Mouse (Mus musculus): ENCODE data around the gene Asb11. TPM values are rescaled to one million over a fixed set of nuclear protein-coding genes. Genes with fewer than 3 reads are reported as not detected.

The Asb11 gene
- polyA plus RNA-seq (2014; fragmentation: Nextera tagmentation; extraction: Ambion mirVana) = 1.3 and 2.2 TPM in 2 replicates

DNA sequence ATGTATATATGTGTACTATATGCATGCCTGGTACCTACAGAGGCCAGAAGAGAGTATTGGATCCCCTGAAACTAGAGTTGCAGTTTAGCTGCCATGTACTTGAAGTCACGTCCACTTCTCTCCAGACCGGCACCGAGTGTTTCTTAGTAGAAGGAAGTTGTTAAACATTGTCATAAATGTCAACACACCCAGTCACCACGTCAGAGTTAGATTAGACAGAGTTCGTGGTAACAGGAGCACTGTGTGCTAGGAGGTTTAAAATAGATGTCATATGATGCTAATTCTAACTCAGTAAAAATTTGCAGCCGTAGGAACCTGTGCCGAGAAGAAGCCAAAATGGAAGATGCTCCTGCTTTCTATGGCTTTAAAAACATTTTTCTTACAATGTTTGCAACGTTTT lies at the start of gene Asb11:
Gene Asb11, plus strand, starts transcription at position 286 of the 400 bp plus-strand sequence.
- Histone ChIP-seq H3K27me3 (ENCODE audit: control insufficient read depth, insufficient read depth, low read length) (no peaks in the 10 kb centered on the region), H3K4me2 (no peak within 1 kb of the TSS), H3K9me3 (replicated peaks; ENCODE audit: control insufficient read depth, low read length) (no peaks in the 10 kb centered on the region), H3K4me1 (ENCODE audit: control insufficient read depth, insufficient read depth, low read length) (no peaks in the 10 kb centered on the region), H3K36me3 (ENCODE audit: control insufficient read depth, insufficient read depth, low read length) (no peaks in the 10 kb centered on the region), H3K4me3 (ENCODE audit: low read depth, low read length) (no peak within 1 kb of the TSS), H3K27ac (ENCODE audit: low read depth, low read length) (no peak within 1 kb of the TSS), H3K9ac (ENCODE audit: low read depth, low read length) (no peak within 1 kb of the TSS)
- no peak for ATAC-seq (replicated peaks; ENCODE audit: insufficient number of reproducible peaks, low FRiP score, low TSS enrichment)
- WGBS (ENCODE audit: insufficient replicate concordance) = 61% methylated on average over 8 of the region's 8 CpGs

DNA sequence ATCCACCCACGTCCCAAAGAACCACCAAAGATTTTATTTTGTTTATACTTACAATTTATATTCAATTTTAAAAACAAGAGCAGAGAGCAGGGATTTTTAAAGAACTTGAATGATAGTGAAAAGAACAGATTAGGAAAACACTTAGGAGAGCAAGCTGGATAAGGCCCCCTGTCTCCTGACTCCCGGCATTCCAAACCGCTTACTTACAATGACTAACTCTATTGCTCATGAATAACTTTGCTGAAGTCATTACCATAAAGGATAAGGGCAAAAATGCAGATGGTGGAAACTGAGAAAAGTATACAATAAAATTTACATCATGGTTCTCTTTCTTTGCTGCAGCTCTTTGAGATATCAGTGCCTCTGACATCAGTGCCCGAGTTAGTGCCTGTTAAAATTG lies 42.7 kb upstream of the Asb11 start:
- H3K27ac ChIP-seq (ENCODE audit: low read depth, low read length) = no peak overlapping the region
- H3K9me3 ChIP-seq (replicated peaks; ENCODE audit: control insufficient read depth, low read length) = no peaks in the 10 kb centered on the region
- H3K4me3 ChIP-seq (ENCODE audit: low read depth, low read length) = no peak overlapping the region
- no peaks in the 10 kb centered on the region for H3K36me3 ChIP-seq (ENCODE audit: control insufficient read depth, insufficient read depth, low read length)
- no peak for ATAC-seq (replicated peaks; ENCODE audit: insufficient number of reproducible peaks, low FRiP score, low TSS enrichment)
- H3K4me1 ChIP-seq (ENCODE audit: control insufficient read depth, insufficient read depth, low read length) = no peaks in the 10 kb centered on the region
- H3K27me3 ChIP-seq (ENCODE audit: control insufficient read depth, insufficient read depth, low read length) = no peaks in the 10 kb centered on the region
- WGBS (ENCODE audit: insufficient replicate concordance) = 62% methylated on average over 4 of the region's 4 CpGs
- H3K9ac ChIP-seq (ENCODE audit: low read depth, low read length) = no peak overlapping the region
- no peak overlapping the region for H3K4me2 ChIP-seq

DNA sequence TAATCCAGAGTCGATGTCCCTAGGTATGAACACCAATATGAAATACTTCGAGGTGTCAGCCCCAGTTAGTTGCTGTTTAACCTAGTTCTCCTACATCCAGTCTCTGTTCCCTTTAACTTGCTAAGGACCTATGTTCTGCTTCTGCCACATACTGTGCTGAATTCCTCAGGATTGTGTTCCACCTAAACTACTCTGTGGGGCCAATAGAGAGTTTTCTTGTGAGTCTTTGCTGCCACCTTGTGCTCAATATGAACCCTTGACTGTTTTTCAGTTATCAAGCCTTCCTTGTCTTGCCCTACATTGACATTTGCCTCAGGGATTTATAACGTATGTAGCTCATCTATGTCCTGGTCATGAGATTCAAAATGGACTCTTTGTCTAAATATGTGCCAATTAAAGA lies 38.3 kb upstream of the Asb11 start:
- no peak for ATAC-seq (replicated peaks; ENCODE audit: insufficient number of reproducible peaks, low FRiP score, low TSS enrichment)
- no peak overlapping the region for H3K4me2 ChIP-seq
- H3K9me3 ChIP-seq (replicated peaks; ENCODE audit: control insufficient read depth, low read length) = no peaks in the 10 kb centered on the region
- no peak overlapping the region for H3K4me3 ChIP-seq (ENCODE audit: low read depth, low read length)
- H3K36me3 ChIP-seq (ENCODE audit: control insufficient read depth, insufficient read depth, low read length) = no peaks in the 10 kb centered on the region
- WGBS (ENCODE audit: insufficient replicate concordance) = 53% methylated on average over 3 of the region's 3 CpGs
- H3K9ac ChIP-seq (ENCODE audit: low read depth, low read length) = no peak overlapping the region
- H3K27me3 ChIP-seq (ENCODE audit: control insufficient read depth, insufficient read depth, low read length) = no peaks in the 10 kb centered on the region
- H3K4me1 ChIP-seq (ENCODE audit: control insufficient read depth, insufficient read depth, low read length) = no peaks in the 10 kb centered on the region
- H3K27ac ChIP-seq (ENCODE audit: low read depth, low read length) = no peak overlapping the region

DNA sequence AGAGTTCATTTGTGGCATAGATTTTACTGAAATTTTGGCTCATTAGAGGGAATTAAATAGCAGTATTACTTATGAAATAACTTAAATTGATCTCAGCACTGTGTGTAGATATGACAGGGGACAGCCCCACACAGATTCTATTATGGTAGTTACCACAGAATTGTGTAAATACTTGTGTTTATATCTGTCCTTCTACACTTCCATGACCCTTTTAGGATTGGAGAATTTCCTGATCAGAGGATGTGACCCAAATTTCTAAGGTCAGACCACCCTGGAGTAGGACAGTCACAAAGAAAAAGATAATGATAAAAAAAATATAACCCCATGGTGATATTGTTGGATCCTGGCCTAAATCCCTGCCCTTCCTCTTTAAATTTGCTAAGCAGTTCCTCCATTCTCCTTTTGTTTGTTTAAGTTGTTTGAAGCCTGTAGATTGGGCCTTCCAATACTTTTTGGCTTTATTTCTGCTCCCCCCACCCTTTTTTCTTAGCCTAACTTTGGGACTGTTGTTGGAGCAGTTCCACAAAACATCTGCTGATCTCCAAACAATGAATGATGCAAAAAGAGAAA lies 31.6 kb upstream of the Asb11 start:
- Histone ChIP-seq H3K36me3 (ENCODE audit: control insufficient read depth, insufficient read depth, low read length) (no peaks in the 10 kb centered on the region), H3K4me3 (ENCODE audit: low read depth, low read length) (no peak overlapping the region), H3K4me2 (no peak overlapping the region), H3K27ac (ENCODE audit: low read depth, low read length) (no peak overlapping the region), H3K4me1 (ENCODE audit: control insufficient read depth, insufficient read depth, low read length) (no peaks in the 10 kb centered on the region), H3K9me3 (replicated peaks; ENCODE audit: control insufficient read depth, low read length) (no peaks in the 10 kb centered on the region), H3K27me3 (ENCODE audit: control insufficient read depth, insufficient read depth, low read length) (no peaks in the 10 kb centered on the region), H3K9ac (ENCODE audit: low read depth, low read length) (no peak overlapping the region)
- no peak for ATAC-seq (replicated peaks; ENCODE audit: insufficient number of reproducible peaks, low FRiP score, low TSS enrichment)

DNA sequence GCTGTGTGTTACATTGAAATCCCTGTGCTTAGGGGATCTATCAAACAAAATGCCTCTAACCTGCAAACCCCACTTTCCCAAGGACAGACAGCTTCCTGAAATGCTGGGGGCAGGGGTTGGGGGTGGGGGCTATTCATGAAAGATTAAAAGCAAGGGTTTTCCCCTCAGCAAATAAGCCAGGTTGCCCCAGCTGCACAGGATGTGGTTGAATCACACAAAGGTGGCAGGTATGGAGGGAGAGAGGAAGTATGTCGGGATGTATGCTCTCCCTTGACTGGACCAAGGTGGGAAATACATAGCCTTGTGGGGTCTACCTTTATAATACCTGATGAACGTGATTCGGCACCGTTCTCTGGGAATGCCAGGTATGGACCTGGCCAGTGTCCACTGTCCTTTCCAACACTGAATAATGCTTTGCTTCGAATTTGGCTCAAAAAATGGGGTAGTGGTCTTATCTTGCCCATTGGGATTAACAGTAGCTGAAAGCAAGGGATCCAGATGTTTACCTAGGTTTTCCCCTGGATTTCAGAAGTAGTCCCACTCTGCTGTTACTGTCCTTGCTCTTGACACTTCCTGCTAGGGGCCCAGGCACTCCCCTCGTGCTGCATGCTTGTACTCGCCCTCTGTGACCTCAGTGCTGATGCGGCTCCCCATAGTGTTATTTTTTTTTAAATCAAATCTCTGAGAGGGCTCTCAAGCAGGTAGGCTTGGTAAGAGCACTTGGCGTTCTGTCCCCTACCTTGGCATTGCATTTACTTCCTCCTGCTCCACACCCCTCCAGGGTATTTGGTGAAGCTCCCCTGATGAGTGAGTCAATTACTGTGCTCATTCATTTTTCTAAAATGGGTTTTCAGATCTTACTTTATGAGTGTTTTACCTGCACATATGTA lies 30.4 kb upstream of the Asb11 start:
- H3K4me1 ChIP-seq (ENCODE audit: control insufficient read depth, insufficient read depth, low read length) = no peaks in the 10 kb centered on the region
- H3K4me3 ChIP-seq (ENCODE audit: low read depth, low read length) = no peak overlapping the region
- no peaks in the 10 kb centered on the region for H3K9me3 ChIP-seq (replicated peaks; ENCODE audit: control insufficient read depth, low read length)
- H3K4me2 ChIP-seq = no peak overlapping the region
- H3K27me3 ChIP-seq (ENCODE audit: control insufficient read depth, insufficient read depth, low read length) = no peaks in the 10 kb centered on the region
- no peak for ATAC-seq (replicated peaks; ENCODE audit: insufficient number of reproducible peaks, low FRiP score, low TSS enrichment)
- H3K27ac ChIP-seq (ENCODE audit: low read depth, low read length) = no peak overlapping the region
- no peaks in the 10 kb centered on the region for H3K36me3 ChIP-seq (ENCODE audit: control insufficient read depth, insufficient read depth, low read length)
- WGBS (ENCODE audit: insufficient replicate concordance) = 66% methylated on average over 9 of the region's 9 CpGs
- H3K9ac ChIP-seq (ENCODE audit: low read depth, low read length) = no peak overlapping the region

DNA sequence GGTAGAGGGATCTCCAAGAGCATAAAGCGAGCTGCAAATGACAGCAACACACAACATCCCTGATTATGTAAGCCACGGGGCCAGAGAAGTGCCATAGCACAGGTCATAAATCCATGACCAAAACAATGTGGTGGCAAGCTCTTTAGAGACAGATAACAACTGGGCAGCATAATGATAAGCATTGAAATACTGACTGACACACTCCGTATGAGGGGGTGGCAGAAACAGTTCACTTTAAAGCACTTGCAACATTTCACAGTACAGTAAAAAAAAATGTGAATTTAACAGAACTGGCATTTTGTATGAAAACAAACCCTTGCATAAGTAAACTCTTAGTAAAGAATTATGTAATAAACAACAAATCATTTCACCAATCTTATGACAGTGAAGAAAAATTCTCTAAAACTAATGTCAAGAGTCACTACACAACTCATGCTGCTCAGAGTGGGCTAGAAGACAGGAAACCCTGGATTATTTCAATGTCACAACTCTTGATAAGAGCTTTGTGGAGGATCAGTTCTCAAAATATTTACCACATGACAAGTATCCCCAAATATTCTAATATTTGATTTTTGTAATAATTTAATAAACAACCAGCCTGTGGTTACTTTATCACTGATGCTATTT lies 28.4 kb upstream of the Asb11 start:
- WGBS (ENCODE audit: insufficient replicate concordance) = 59% methylated on average over 3 of the region's 3 CpGs
- Histone ChIP-seq H3K4me2 (no peak overlapping the region), H3K9ac (ENCODE audit: low read depth, low read length) (no peak overlapping the region), H3K4me3 (ENCODE audit: low read depth, low read length) (no peak overlapping the region), H3K9me3 (replicated peaks; ENCODE audit: control insufficient read depth, low read length) (no peaks in the 10 kb centered on the region), H3K27me3 (ENCODE audit: control insufficient read depth, insufficient read depth, low read length) (no peaks in the 10 kb centered on the region), H3K4me1 (ENCODE audit: control insufficient read depth, insufficient read depth, low read length) (no peaks in the 10 kb centered on the region), H3K27ac (ENCODE audit: low read depth, low read length) (no peak overlapping the region), H3K36me3 (ENCODE audit: control insufficient read depth, insufficient read depth, low read length) (no peaks in the 10 kb centered on the region)
- no peak for ATAC-seq (replicated peaks; ENCODE audit: insufficient number of reproducible peaks, low FRiP score, low TSS enrichment)

DNA sequence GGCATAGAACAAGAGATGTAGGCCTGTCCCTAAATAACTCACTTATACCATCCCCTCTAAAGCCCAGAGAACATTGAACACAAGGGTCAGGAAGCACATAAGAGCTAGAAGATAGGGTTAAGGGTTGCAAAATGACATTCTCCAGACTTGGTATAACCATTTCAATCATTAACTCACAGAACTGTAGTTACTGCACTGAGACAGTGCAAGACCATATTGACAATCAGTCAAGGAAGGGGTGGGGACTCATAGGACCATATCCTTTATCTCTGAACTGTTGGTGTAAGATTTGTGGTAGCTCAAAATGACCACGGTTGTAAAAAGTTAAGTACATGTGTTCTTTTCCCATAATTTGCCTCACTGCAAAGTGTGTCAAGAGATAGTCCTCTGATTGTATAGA lies 26.2 kb upstream of the Asb11 start:
- H3K27ac ChIP-seq (ENCODE audit: low read depth, low read length) = no peak overlapping the region
- H3K36me3 ChIP-seq (ENCODE audit: control insufficient read depth, insufficient read depth, low read length) = no peaks in the 10 kb centered on the region
- H3K4me2 ChIP-seq = no peak overlapping the region
- no peak for ATAC-seq (replicated peaks; ENCODE audit: insufficient number of reproducible peaks, low FRiP score, low TSS enrichment)
- no peak overlapping the region for H3K4me3 ChIP-seq (ENCODE audit: low read depth, low read length)
- H3K9me3 ChIP-seq (replicated peaks; ENCODE audit: control insufficient read depth, low read length) = no peaks in the 10 kb centered on the region
- 82% methylated on average over 1 of the region's 1 CpGs for whole genome bisulfite sequencing (ENCODE audit: insufficient replicate concordance)
- H3K9ac ChIP-seq (ENCODE audit: low read depth, low read length) = no peak overlapping the region
- no peaks in the 10 kb centered on the region for H3K27me3 ChIP-seq (ENCODE audit: control insufficient read depth, insufficient read depth, low read length)
- no peaks in the 10 kb centered on the region for H3K4me1 ChIP-seq (ENCODE audit: control insufficient read depth, insufficient read depth, low read length)

DNA sequence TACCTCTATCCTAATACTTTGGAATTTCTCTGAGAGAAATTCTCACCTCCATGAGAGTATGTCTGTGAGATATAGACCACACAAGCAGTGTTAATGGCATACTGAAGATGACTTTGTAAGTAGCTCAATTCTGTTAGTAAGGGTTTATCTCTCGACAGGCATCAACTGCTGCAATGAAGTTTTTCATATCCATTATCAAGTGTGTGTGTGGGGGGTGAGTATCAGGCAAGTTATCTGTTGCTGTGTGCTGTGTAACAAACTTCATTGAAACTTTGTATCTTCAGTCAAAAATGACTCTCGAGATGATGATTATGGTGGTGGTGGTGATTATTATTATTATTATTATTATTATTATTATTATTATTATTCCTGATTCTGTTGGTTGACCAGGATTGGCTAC lies 20.0 kb upstream of the Asb11 start:
- no peaks in the 10 kb centered on the region for H3K27me3 ChIP-seq (ENCODE audit: control insufficient read depth, insufficient read depth, low read length)
- no peaks in the 10 kb centered on the region for H3K4me1 ChIP-seq (ENCODE audit: control insufficient read depth, insufficient read depth, low read length)
- no peak overlapping the region for H3K27ac ChIP-seq (ENCODE audit: low read depth, low read length)
- H3K9ac ChIP-seq (ENCODE audit: low read depth, low read length) = no peak overlapping the region
- WGBS (ENCODE audit: insufficient replicate concordance) = 79% methylated on average over 2 of the region's 2 CpGs
- H3K9me3 ChIP-seq (replicated peaks; ENCODE audit: control insufficient read depth, low read length) = no peaks in the 10 kb centered on the region
- H3K4me2 ChIP-seq = no peak overlapping the region
- H3K4me3 ChIP-seq (ENCODE audit: low read depth, low read length) = no peak overlapping the region
- no peaks in the 10 kb centered on the region for H3K36me3 ChIP-seq (ENCODE audit: control insufficient read depth, insufficient read depth, low read length)
- no peak for ATAC-seq (replicated peaks; ENCODE audit: insufficient number of reproducible peaks, low FRiP score, low TSS enrichment)
